18 mouse cellular contexts compared by ENCODE assay signal in the genomic region with DNA sequence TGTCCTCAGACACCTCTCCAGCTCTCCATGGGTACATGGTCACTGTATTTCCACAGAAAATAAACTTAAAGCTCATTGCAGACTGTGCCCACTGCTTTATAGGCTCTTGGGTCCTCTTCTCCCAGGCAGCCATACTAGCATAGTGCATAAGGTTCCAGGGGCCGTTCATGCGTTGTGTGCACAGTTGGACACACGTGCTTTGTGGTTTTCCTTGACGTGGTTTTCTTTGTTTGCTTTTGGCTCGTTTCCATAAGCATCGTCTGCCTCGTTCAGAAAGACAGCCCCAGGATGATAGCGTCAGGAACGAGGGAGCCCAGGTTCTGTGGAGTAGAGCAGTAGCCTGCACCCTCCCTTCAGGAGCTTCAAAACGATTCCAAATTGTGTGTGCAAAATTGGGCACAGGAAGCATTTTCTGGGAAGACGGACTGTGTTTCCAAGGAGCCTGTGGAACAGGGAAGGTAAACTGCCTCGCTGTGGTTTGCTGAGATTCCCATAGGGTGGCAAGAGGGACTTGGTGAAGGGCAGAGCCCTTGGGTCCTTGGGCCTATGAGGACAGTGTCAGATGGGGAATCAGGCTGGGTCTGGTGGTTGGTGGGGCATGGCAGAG. TPM values are rescaled to one million over a fixed set of nuclear protein-coding genes. Genes with fewer than 3 reads are reported as not detected.
A peak's percentile ranks its signal among the peaks of the same experiment; 100 is the strongest.
DNase-seq lines count a peak whose midpoint lies in the region; ATAC-seq and TF ChIP-seq lines count a peak whose summit lies in the region.
"Had no signal": no experiment of that assay in that cellular context is flagged by ENCODE, and none has a peak within 500 bp of the region (broad histone marks: within the 10 kb centered on the region; RNA-seq: fewer than 3 reads in every experiment).

No protein-coding gene starts in this region.

- no peak for TF ChIP-seq POLR2A in cerebellum, adult 2 months (IDR thresholded peaks at IDR 0.05; ENCODE audit: borderline replicate concordance, insufficient read depth, low read length)

- H3K27me3 ChIP-seq in cerebellum, adult 2 months (ENCODE audit: control insufficient read depth, insufficient read depth, low read length) = no peaks in the 10 kb centered on the region
- H3K27me3 ChIP-seq: forebrain, embryonic 13.5 days had no signal

- no peak for DNase-seq in frontal cortex, postnatal 36 days (ENCODE audit: low spot score in 2 of 2)
- DNase-seq in retina, postnatal 1 day = peak; percentile 17
- DNase-seq in retina, embryonic 14.5 days (ENCODE audit: low spot score) = no peak
- no peak for DNase-seq in cerebellum, adult 2 months
- DNase-seq in lung, postnatal 25 days (ENCODE audit: low spot score) = no peak
- DNase-seq: gastrocnemius, adult 2 months; right cerebral cortex, postnatal 25 days; thymus, postnatal 36 days had no signal

- WGBS in cerebellum, adult 2 months = 43% methylated on average over 12 of the region's 12 CpGs

- no peak overlapping the region for H3K27ac ChIP-seq in cerebellum, adult 2 months (ENCODE audit: insufficient read depth, low read length)
- H3K27ac ChIP-seq: forebrain, embryonic 13.5 days; gastrocnemius, adult 2 months; heart, embryonic 13.5 days; kidney, embryonic 15.5 days; limb, embryonic 10.5 days; liver, embryonic 13.5 days; lung, embryonic 15.5 days had no signal

- TF ChIP-seq CTCF in cerebellum, adult 2 months (IDR thresholded peaks at IDR 0.05; ENCODE audit: borderline replicate concordance, insufficient read depth, low read depth, low read length) = no peak

- peak; percentile 36 for ATAC-seq in frontal cortex, adult (ENCODE audit: low TSS enrichment)
- peak; percentile 19; the same call in 1 of the 2 replicates for ATAC-seq in megakaryocyte progenitor cell, adult 5-6 weeks (replicated peaks; ENCODE audit: poor library complexity)
- ATAC-seq: inflammation-experienced regulatory T-cells, adult 6 months had no signal

- no peak overlapping the region for H3K4me3 ChIP-seq in cerebellum, adult 2 months (replicated peaks; ENCODE audit: insufficient read depth, low read depth, low read length)
- H3K4me3 ChIP-seq: forebrain, embryonic 13.5 days; gastrocnemius, adult 2 months; heart, embryonic 13.5 days; kidney, embryonic 15.5 days; limb, embryonic 10.5 days; liver, embryonic 13.5 days; lung, embryonic 15.5 days; megakaryocyte, embryonic 14.5 days had no signal

- no peaks in the 10 kb centered on the region for H3K4me1 ChIP-seq in cerebellum, adult 2 months (ENCODE audit: control insufficient read depth, insufficient read depth, low read length)
- H3K4me1 ChIP-seq: heart, embryonic 13.5 days; liver, embryonic 13.5 days; lung, embryonic 15.5 days had no signal

RNA-seq across cellular contexts. Expression of a gene that starts 8.6 kb away (rescaled TPM):
- 0.12 and 0.22 TPM in 2 replicates for total RNA-seq in megakaryocyte progenitor cell, adult 5-6 weeks (2015)
- 0.14 TPM in 1 of 2 replicates, not detected in the other for total RNA-seq in megakaryocyte progenitor cell, adult 5-6 weeks (2017)
- polyA plus RNA-seq in cerebellum, adult 2 months (2012; rRNA removed) = 50.3 and 57.7 TPM in 2 replicates
- polyA plus RNA-seq: inflammation-experienced regulatory T-cells, adult 6 months had no signal
